Mouse (Mus musculus) embryonic facial prominence, embryonic 15.5 days (tissue): ENCODE measurements around the gene 1700029F12Rik. TPM values are rescaled to one million over a fixed set of nuclear protein-coding genes. Genes with fewer than 3 reads are reported as not detected.

ENCODE experiments used
- ATAC-seq: fragments of 200-750 bp; cut with Nextera tagmentation; 2 replicates; pipeline ENCODE4 v1.8.0; 2017; ENCODE audit warnings: low read depth, moderate TSS enrichment; ENCODE audit not compliant: insufficient number of reproducible peaks, low FRiP score, low TSS enrichment
- H3K27ac ChIP-seq: fragments of 300-500 bp; sonication (generic); replicated peaks from 2 replicates; pipeline ENCODE4 v1.5.1; 2015; ENCODE audit warnings: mild to moderate bottlenecking, inconsistent platforms
- H3K27me3 ChIP-seq: fragments of 300-500 bp; sonication (generic); 2 replicates; pipeline ENCODE4 v1.6.1; 2015; ENCODE audit warnings: inconsistent platforms
- H3K36me3 ChIP-seq: fragments of 300-500 bp; sonication (generic); 2 replicates; pipeline ENCODE4 v1.6.1; 2015; ENCODE audit warnings: mild to moderate bottlenecking, inconsistent platforms
- H3K4me1 ChIP-seq: fragments of 300-500 bp; sonication (generic); 2 replicates; pipeline ENCODE4 v1.6.1; 2015; ENCODE audit warnings: inconsistent platforms
- H3K4me2 ChIP-seq: fragments of 300-500 bp; sonication (generic); replicated peaks from 2 replicates; pipeline ENCODE4 v1.6.1; 2015; ENCODE audit warnings: mild to moderate bottlenecking, inconsistent platforms
- H3K4me3 ChIP-seq: fragments of 300-500 bp; sonication (generic); replicated peaks from 2 replicates; pipeline ENCODE4 v1.5.1; 2015; ENCODE audit warnings: mild to moderate bottlenecking, inconsistent platforms
- H3K9ac ChIP-seq: fragments of 300-500 bp; sonication (generic); 2 replicates; pipeline ENCODE4 v1.6.1; 2015; ENCODE audit warnings: inconsistent platforms
- H3K9me3 ChIP-seq: fragments of 300-500 bp; sonication (generic); replicated peaks from 2 replicates; pipeline ENCODE4 v1.6.1; 2016; ENCODE audit warnings: inconsistent platforms
- WGBS: fragments of 180-500 bp; shearing (Covaris S2); methylation state at CpG from one replicate; pipeline ENCODE4 v1.1.7; 2015; 5-methylcytosine and 5-hydroxymethylcytosine counted together
- polyA plus RNA-seq: library from polyadenylated mRNA; unstranded; fragments of >200 nt; fragmentation: Nextera tagmentation; extraction: Ambion mirVana; gene quantifications from 2 replicates; pipeline ENCODE4 v1.2.1, GENCODE M21; 2015

Gene 1700029F12Rik
- polyA plus RNA-seq: not detected in 2 replicates

DNA sequence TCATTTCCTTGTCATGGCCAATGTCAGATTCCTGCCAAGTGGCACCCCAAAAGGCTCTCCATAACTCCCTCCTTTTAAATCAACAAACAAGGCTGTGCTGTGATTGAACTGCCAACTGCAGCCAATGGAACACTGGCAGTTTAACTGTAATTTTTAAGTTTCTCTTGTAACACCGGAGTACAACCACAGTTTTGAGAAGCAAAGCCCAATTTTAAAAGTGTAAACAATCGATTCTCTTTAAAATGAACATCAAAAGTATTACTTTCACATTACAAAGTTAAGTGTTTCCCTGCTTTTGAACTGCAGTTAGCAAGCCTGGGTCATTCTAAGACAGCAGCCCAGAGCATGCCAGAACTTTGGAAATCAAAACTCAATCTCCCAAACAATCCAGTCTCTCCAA is at the start of gene 1700029F12Rik:
Gene 1700029F12Rik, minus strand, starts transcription at position 101 of the 400 bp plus-strand sequence.
- Histone ChIP-seq H3K4me1 (no peaks in the 10 kb centered on the region), H3K4me3 (no peak within 1 kb of the TSS), H3K36me3 (no peaks in the 10 kb centered on the region), H3K9ac (no peak within 1 kb of the TSS), H3K27ac (no peak within 1 kb of the TSS), H3K4me2 (no peak within 1 kb of the TSS), H3K27me3 (no peaks in the 10 kb centered on the region), H3K9me3 (no peaks in the 10 kb centered on the region)
- ATAC-seq: no peak
- WGBS: 58% methylated on average over 2 of the region's 2 CpGs

DNA sequence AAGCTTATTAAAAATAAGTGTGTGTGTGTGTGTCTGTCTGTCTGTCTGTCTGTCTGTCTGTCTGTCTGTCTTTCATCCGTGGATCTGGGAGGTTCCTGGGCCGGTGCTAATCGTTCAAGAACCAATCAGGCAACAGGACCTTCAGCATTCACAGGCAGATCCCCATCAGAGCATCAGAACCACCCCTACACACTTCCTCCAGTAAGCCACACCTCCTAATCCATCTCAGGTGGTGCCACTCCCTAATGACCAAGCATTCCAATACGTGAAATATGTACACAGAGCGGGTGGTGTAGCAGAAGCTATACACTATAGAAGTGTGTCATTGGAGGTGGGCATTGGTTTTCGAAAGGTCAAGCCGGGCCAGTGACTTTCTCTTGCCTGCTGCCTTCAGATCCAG is 48.3 kb upstream of the 1700029F12Rik start:
- no peaks in the 10 kb centered on the region for H3K27me3 ChIP-seq
- no peak overlapping the region for H3K4me2 ChIP-seq
- WGBS: 85% methylated on average over 7 of the region's 7 CpGs
- H3K4me3 ChIP-seq: no peak overlapping the region
- no peak overlapping the region for H3K27ac ChIP-seq
- no peaks in the 10 kb centered on the region for H3K4me1 ChIP-seq
- H3K9ac ChIP-seq: no peak overlapping the region
- no peaks in the 10 kb centered on the region for H3K36me3 ChIP-seq
- ATAC-seq: no peak
- H3K9me3 ChIP-seq: no peaks in the 10 kb centered on the region

DNA sequence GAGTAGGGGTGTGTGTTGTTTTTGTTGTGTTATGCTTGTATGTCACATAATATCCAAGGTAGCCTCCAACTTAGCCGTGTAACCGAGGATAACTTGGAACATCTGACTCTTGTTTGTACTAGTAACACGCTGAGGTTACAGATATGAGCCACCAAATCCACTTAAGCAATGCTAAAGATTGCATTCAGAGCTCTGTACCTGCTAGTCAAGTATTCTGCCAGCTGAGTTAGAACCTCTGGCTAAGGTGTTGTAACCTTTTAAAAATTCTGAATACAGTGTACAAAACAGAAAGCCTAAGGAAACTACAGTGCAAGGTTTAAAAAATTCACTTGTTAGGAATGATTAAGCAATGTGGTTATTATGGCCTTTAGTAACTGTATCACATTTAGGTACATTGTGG is 46.5 kb upstream of the 1700029F12Rik start:
- WGBS: 43% methylated on average over 3 of the region's 3 CpGs
- no peak for ATAC-seq
- Histone ChIP-seq H3K4me1 (no peaks in the 10 kb centered on the region), H3K9ac (no peak overlapping the region), H3K27ac (no peak overlapping the region), H3K9me3 (no peaks in the 10 kb centered on the region), H3K4me2 (no peak overlapping the region), H3K36me3 (no peaks in the 10 kb centered on the region), H3K27me3 (no peaks in the 10 kb centered on the region), H3K4me3 (no peak overlapping the region)

DNA sequence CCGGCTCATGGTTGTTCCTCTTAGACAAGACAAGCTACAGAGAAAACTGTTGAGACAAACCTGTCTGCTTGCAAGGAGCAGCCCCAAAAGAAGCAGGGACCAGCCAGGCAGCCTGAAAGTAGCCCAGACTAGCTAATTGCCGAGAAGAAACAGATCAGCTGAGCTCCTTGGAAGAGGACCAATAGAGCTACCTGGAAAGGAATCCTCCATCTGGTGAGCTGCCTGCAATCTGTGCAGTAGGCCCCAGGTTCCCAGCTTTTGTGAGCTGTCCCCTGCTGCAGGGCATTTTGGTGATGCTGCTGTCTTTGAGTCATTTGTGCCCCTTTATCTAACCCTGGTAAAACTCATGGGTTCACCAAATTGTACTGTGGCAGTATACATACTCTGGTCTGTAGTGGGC is 46.0 kb upstream of the 1700029F12Rik start:
- no peaks in the 10 kb centered on the region for H3K9me3 ChIP-seq
- no peak overlapping the region for H3K4me3 ChIP-seq
- H3K4me1 ChIP-seq: no peaks in the 10 kb centered on the region
- no peaks in the 10 kb centered on the region for H3K36me3 ChIP-seq
- no peaks in the 10 kb centered on the region for H3K27me3 ChIP-seq
- H3K9ac ChIP-seq: no peak overlapping the region
- 69% methylated on average over 2 of the region's 2 CpGs for WGBS
- H3K4me2 ChIP-seq: no peak overlapping the region
- no peak for ATAC-seq
- H3K27ac ChIP-seq: no peak overlapping the region

DNA sequence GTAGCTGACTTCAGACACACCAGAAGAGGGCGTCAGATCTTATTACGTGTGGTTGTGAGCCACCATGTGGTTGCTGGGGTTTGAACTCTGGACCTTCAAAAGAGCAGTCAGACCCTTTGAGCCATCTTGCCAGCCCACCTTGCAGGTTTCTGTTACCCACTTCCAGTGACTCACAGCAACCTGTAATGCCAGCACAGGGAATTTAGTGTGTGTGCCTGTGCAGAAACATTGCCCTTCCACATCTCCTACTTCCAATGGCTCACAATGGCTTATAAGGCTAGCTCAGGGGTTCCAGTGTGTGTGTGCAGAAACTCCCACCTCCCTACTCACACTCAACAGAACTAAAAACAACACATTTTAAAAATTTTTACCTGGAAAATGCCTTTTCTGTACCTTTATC is 43.4 kb upstream of the 1700029F12Rik start:
- WGBS: 91% methylated on average over 2 of the region's 2 CpGs
- ATAC-seq: no peak

DNA sequence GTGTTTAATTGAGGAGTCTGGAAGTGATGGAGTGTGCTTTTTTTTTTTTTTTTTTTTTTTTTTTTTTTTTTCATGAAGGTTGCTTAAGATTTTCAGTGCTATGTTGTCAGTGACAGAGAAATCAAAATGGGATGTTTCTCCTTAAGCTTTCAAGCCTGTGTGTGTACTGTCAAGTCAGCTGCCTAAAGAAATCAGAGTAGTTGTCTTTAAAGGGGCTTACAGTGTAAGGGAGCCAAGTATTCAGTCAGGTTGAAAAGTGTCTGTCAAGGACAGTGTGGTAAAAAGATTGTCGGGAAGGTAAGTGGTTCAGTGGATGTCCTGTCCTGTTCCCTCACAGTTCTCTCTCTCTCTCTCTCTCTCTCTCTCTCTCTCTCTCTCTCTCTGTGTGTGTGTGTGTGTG is 39.3 kb upstream of the 1700029F12Rik start:
- no peaks in the 10 kb centered on the region for H3K36me3 ChIP-seq
- 33% methylated on average over 1 of the region's 1 CpGs for WGBS
- ATAC-seq: no peak
- H3K27ac ChIP-seq: no peak overlapping the region
- H3K4me3 ChIP-seq: no peak overlapping the region
- H3K27me3 ChIP-seq: peaks cover 14% of the 10 kb centered on the region
- no peaks in the 10 kb centered on the region for H3K9me3 ChIP-seq
- H3K4me2 ChIP-seq: no peak overlapping the region
- no peak overlapping the region for H3K9ac ChIP-seq
- H3K4me1 ChIP-seq: peaks cover 9% of the 10 kb centered on the region

More for the DNA sequence above, 43.4 kb upstream of the 1700029F12Rik start:
- no peak overlapping the region for H3K9ac ChIP-seq
- H3K4me3 ChIP-seq: no peak overlapping the region
- no peaks in the 10 kb centered on the region for H3K4me1 ChIP-seq
- no peak overlapping the region for H3K27ac ChIP-seq
- no peaks in the 10 kb centered on the region for H3K9me3 ChIP-seq
- peaks cover 6% of the 10 kb centered on the region; the same call in 1 of the 2 replicates for H3K27me3 ChIP-seq
- H3K36me3 ChIP-seq: no peaks in the 10 kb centered on the region
- no peak overlapping the region for H3K4me2 ChIP-seq

DNA sequence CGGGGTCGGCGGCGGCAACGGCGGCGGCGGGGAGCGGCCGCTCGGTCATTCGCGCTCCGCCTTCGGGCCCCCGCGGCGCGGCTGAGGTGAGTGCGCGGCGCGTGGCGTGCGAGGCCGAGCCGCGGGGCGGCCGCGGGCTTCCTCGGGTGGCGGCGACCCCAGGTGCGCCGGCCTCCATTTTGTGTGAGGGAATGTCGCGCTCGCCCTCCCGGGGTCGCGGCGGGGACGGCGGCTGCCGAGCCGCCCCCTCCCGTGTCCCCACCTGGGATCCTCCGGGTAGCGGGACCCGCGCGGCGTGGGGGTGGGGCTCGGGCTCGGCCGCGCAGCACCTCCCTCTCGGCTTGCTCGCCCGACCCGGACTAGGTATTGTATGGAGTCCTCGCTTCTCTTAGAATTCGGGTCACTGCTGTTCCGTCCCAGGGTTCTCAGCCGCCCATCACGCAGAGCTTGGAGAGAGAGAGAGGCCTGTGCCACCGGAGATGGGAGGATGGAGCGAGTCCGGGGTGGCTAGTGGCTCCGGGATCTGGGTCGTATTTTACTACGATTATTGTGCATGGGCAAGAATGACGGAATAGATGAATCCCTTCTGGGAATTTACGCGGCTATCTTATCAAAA is 37.6 kb upstream of the 1700029F12Rik start:
- Histone ChIP-seq H3K36me3 (no peaks in the 10 kb centered on the region), H3K4me3 (peak overlapping the region; percentile 76), H3K27ac (no peak overlapping the region), H3K9ac (peak overlapping the region; percentile 40), H3K4me1 (peaks cover 9% of the 10 kb centered on the region), H3K9me3 (no peaks in the 10 kb centered on the region), H3K4me2 (peak overlapping the region; percentile 98), H3K27me3 (peaks cover 24% of the 10 kb centered on the region)
- under 1% methylated on average over 74 of the region's 76 CpGs for WGBS
- peak; percentile 60 for ATAC-seq

DNA sequence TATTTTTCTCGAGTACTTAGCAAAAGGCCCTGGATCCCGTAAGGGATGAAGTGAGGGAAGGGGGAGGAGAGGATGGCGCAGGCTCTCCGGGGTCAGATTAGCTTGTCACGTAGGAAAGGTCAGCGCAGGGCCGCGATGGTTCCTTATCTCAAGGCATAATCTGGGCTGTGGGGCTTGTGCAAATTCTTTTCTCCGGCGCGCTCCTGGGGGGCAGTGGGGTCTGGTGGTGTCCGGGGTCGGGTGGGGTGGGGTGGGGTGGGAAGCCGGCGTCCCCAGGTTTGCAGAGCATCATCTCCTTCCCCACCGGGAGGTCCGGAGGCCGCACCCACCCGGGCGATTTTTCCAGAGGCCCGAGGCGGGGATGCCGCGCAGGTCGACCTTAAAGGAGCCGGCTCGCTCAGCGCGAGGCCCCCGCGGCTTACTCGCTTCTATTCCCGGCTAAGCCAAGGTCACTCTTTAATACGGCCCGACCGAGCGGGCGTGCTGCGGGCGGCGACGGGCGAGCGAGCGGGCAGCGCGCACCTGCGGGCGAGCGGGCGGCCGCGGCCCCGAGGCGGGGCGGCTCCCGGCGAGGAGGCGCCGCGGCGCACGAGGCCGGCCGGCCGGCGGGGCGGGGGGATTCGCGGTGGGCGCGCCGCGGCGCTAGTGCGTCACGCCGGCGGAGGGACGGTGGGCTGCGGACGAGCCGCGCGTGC is 36.9 kb upstream of the 1700029F12Rik start:
- H3K4me1 ChIP-seq: peaks cover 9% of the 10 kb centered on the region
- H3K9me3 ChIP-seq: no peaks in the 10 kb centered on the region
- no peak overlapping the region for H3K27ac ChIP-seq
- WGBS: under 1% methylated on average over 77 of the region's 85 CpGs
- ATAC-seq: peak; percentile 57; the same call in 1 of the 2 replicates
- no peaks in the 10 kb centered on the region for H3K36me3 ChIP-seq
- H3K4me3 ChIP-seq: peak overlapping the region; percentile 76
- peak overlapping the region; percentile 98 for H3K4me2 ChIP-seq
- peak overlapping the region; percentile 40 for H3K9ac ChIP-seq
- peaks cover 24% of the 10 kb centered on the region for H3K27me3 ChIP-seq

DNA sequence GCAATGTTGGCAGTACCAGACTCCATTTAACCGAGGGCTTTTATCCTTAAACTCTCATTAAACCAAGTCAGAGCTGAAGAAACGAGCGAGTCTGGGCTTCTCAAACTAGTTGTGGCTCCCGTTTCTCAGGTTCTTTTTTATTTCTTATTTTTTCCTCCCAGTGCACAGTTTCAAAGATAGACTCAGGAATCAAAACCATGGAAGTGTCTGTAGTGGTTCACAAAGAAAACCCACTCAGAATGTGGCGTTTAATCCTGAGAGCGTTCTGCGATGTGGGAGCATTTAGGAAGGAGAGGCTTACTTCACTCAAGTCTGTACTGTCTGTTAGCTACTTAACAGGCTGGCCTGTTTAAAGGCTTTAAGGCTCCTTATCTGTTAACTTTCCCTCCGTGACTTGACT is 34.0 kb upstream of the 1700029F12Rik start:
- no peak overlapping the region for H3K9ac ChIP-seq
- no peak overlapping the region for H3K4me2 ChIP-seq
- no peak overlapping the region for H3K27ac ChIP-seq
- no peak for ATAC-seq
- H3K36me3 ChIP-seq: no peaks in the 10 kb centered on the region
- H3K9me3 ChIP-seq: no peaks in the 10 kb centered on the region
- H3K27me3 ChIP-seq: peaks cover 22% of the 10 kb centered on the region
- 46% methylated on average over 8 of the region's 8 CpGs for WGBS
- H3K4me3 ChIP-seq: no peak overlapping the region
- peaks cover 9% of the 10 kb centered on the region for H3K4me1 ChIP-seq

DNA sequence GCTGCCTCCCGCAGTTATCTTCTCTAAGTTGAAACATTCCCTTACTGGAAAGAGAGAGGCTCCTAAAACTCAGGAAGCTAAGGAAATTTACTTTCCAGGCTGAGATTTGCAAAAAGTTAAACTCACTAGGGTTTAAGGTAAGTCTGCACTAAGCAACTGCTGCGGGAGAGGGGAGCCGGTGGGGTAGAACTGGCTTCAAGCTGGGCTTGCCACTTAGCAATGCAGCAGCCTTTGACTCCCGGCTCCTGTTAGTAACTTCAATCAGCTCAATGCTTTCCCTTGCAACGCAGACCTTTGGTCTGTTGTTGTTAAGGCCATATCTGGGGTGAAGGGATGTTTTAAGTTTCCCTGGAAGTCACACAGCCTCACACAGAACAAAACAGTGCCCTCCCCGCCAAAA is 33.5 kb upstream of the 1700029F12Rik start:
- 19% methylated on average over 6 of the region's 6 CpGs for WGBS
- Histone ChIP-seq H3K27ac (no peak overlapping the region), H3K4me3 (no peak overlapping the region), H3K27me3 (peaks cover 19% of the 10 kb centered on the region), H3K4me1 (peaks cover 9% of the 10 kb centered on the region), H3K9me3 (no peaks in the 10 kb centered on the region), H3K36me3 (no peaks in the 10 kb centered on the region), H3K4me2 (no peak overlapping the region), H3K9ac (no peak overlapping the region)
- ATAC-seq: no peak

DNA sequence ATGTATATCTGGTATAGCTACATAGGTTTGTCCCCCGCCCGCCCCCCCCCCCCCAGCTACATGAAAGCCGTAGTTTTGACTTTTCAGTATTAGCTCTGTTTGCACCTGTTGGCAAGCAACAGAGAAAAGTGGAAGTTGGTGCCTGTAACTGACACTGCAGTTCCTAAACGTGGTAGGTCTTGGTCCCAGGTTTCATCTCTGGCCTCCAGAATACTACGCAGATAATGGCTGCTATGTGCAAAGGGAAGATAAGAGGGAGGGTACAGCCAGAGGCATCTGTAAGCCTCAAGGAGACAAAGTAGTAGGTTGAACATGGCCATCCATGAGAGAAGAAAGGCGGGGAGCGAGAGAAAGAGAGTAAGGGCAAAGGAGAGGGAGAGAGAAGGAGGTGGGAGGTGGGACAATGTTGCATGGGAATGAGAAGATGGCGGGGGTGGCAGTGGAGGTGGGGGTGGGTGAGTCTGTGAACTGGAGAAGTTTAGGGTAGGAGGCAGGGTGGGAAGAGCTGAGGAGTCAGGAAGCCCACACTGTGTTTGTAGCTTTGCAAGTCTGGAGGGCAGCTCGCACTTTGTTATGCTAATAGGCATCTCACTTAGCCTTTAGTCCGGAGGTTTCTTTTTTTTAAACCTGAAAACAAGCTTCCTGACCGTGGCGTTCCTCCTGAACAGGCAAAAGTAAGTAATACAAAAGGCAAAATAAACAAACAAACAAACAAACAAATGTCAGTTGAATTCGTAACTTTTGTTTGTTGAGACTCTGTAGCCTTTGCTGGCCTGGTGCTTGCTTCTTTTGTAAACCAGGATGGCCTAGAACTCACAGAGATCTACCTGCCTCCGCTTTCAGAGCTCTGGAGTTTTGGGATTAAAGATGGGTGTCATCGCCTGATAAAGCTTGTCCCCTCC is 32.7 kb upstream of the 1700029F12Rik start, which contains the start of gene Fam169a:
Gene Fam169a, plus strand, starts transcription at position 638 of the 902 bp plus-strand sequence.
- 61% methylated on average over 15 of the region's 15 CpGs for WGBS
- peaks cover 7% of the 10 kb centered on the region for H3K4me1 ChIP-seq
- H3K36me3 ChIP-seq: no peaks in the 10 kb centered on the region
- ATAC-seq: no peak
- H3K27ac ChIP-seq: no peak within 1 kb of the TSS
- no peak within 1 kb of the TSS for H3K9ac ChIP-seq
- no peak within 1 kb of the TSS for H3K4me2 ChIP-seq
- H3K27me3 ChIP-seq: peaks cover 15% of the 10 kb centered on the region
- no peak within 1 kb of the TSS for H3K4me3 ChIP-seq
- H3K9me3 ChIP-seq: no peaks in the 10 kb centered on the region
